Mouse (Mus musculus) gastrocnemius, adult 18-20 months (tissue): ENCODE results near the gene Ccdc32. TPM values are rescaled to one million over a fixed set of nuclear protein-coding genes. Genes with fewer than 3 reads are reported as not detected.

Experiments used
- DNase-seq: peaks from one replicate; pipeline ENCODE4 v3.0.0; 2021; ENCODE audit warnings: low spot score
- long read RNA-seq, 2 experiments: library from polyadenylated mRNA; stranded (forward); transcript quantifications; one replicate each; pipeline ENCODE4 v2.0.0; 2021
- total RNA-seq, 2 experiments: library from RNA; stranded (reverse); gene quantifications; 2 replicates each; pipeline ENCODE4 v1.2.3; 2021

Ccdc32 gene
- total RNA-seq, result 1 to 10 TPM; 3.6 to 3.9 TPM
- long read RNA-seq, experiment 1, partial matches to known transcripts, result 3 of 12 reads
- long read RNA-seq, experiment 1, other reads (novel, unspliced or antisense), result 5 of 12 reads
- long read RNA-seq, experiment 2, transcript Ccdc32-201 (4 exons, 1,870 nt), result major isoform, 5 of 8 reads
- long read RNA-seq, experiment 2, partial matches to known transcripts, result 0 of 8 reads
- long read RNA-seq, experiment 2, other reads (novel, unspliced or antisense), result 3 of 8 reads

- peak; percentile 96 for DNase-seq
Measured at GRCm38 (mm10) chr2:119028941-119029551, at the start of gene Ccdc32. Gene Ccdc32, minus strand, starts transcription at chr2:119029393.

- DNase-seq, result no peak
Measured at GRCm38 (mm10) chr2:119072397-119072796, 43.2 kb upstream of the Ccdc32 start.

GRCm38 (mm10) chr2:119060139-119060538 is 30.9 kb upstream of the Ccdc32 start:
- no peak for DNase-seq

- DNase-seq, result no peak
Measured at GRCm38 (mm10) chr2:119050132-119050650, 21.0 kb upstream of the Ccdc32 start.

- no peak for DNase-seq
Measured at GRCm38 (mm10) chr2:119047849-119048248, 18.7 kb upstream of the Ccdc32 start.

- DNase-seq, result peak; percentile 94
Measured at GRCm38 (mm10) chr2:119046649-119047611, 17.7 kb upstream of the Ccdc32 start, which contains the start of gene Knl1. Gene Knl1, plus strand, starts transcription at chr2:119047119.

- DNase-seq, result no peak
Measured at GRCm38 (mm10) chr2:119045163-119045562, 16.0 kb upstream of the Ccdc32 start.

- DNase-seq, result no peak
Measured at GRCm38 (mm10) chr2:119040882-119041281, 11.7 kb upstream of the Ccdc32 start.

- DNase-seq, result no peak
Measured at GRCm38 (mm10) chr2:119035397-119035745, 6.2 kb upstream of the Ccdc32 start.

- DNase-seq, result peak; percentile 94
Measured at GRCm38 (mm10) chr2:119034656-119035396, 5.6 kb upstream of the Ccdc32 start, which contains the start of gene Rpusd2. Gene Rpusd2, plus strand, starts transcription at chr2:119034790.

- no peak for DNase-seq
Measured at GRCm38 (mm10) chr2:119032191-119032590, 3.0 kb upstream of the Ccdc32 start.

GRCm38 (mm10) chr2:119026951-119027350 is 2.2 kb downstream of the Ccdc32 start:
- no peak for DNase-seq

GRCm38 (mm10) chr2:119025239-119025616 is 4.0 kb downstream of the Ccdc32 start:
- DNase-seq, result no peak

GRCm38 (mm10) chr2:119024536-119025238 is 4.5 kb downstream of the Ccdc32 start:
- DNase-seq, result no peak

- no peak for DNase-seq
Measured at GRCm38 (mm10) chr2:119023154-119023660, 6.0 kb downstream of the Ccdc32 start.

- DNase-seq, result no peak
Measured at GRCm38 (mm10) chr2:119019538-119019937, 9.7 kb downstream of the Ccdc32 start.

- peak; percentile 12 for DNase-seq
Measured at GRCm38 (mm10) chr2:119019131-119019530, 10.1 kb downstream of the Ccdc32 start.

- DNase-seq, result peak; percentile 58
Measured at GRCm38 (mm10) chr2:119018391-119019122, 10.6 kb downstream of the Ccdc32 start.

- no peak for DNase-seq
Measured at GRCm38 (mm10) chr2:119017647-119018046, 11.5 kb downstream of the Ccdc32 start.
